Mouse (Mus musculus) ZHBTc4 (cell line): ENCODE results near the gene Ubb.
A peak's percentile ranks its signal among the peaks of the same experiment; 100 is the strongest.

Source experiments
- DNase-seq: peaks from one replicate; pipeline ENCODE4 v3.0.0-alpha.2; 2011; ENCODE audit warnings: low read depth, low spot score

Gene Ubb

DNA sequence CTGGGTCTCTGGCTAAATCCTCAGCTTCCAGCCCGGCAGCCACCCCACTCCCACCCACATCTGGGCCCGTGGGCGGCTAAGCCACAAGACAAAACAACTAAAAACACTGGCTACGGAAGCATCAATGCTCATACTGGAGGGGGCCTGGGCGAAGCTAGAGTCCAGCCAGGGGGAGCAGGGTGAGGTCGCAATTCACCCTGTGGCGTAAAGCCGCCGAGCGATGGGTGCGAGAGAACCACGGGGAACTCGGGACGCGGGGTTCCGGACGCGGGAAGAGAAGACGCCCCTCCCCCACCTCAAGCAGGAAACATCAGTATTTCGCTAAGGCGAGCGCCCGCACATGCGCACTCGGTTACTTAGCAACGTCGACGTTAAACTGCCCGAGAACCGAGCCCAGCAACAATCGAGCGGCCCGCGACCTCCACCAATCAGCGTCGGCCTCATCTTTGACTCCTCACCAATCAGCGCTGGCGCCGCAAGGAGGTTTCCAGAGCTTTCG lies at the start of gene Ubb:
TSS of gene Ubb (plus strand) at position 445 of the 499 bp plus-strand sequence.
- DNase-seq, result peak; percentile 100

DNA sequence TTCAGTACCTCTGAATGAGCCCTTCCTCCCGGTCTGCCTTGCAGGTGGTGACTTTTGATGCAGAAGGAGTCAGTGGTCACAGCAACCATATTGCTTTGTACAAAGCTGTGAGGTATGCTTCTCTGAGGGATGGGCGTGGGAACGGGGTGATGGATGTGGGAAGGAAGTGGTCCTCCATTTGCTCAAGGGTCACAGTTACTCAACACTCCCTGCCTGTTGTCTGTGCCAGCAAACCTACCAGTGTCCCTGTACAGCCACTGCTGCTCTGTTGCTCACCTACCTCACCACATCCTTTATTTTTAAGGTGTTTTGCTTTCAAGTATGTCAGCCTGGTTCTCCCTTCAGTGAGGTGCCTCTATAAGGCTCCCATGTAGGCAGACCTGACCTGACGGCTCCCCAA lies 43.3 kb upstream of the Ubb start:
- DNase-seq, result no peak

DNA sequence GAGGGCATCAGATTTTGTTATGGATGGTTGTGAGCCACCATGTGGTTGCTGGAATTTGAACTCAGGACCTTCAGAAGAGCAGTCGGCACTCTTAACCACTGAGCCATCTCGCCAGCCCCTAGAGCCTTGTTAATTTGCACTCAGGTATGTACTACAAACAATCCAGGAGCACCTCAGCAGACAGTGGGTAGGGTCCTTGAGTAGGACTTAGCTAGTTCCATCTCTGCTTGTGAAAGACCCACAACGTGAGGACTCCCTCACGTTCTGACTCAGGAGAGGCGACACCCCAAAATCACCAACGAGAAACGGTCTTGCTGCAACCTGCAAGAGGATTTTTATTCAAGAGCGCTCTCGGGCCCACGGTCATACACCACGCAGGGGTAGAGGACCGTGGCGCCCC lies 42.6 kb upstream of the Ubb start:
- DNase-seq, result peak; percentile 59

DNA sequence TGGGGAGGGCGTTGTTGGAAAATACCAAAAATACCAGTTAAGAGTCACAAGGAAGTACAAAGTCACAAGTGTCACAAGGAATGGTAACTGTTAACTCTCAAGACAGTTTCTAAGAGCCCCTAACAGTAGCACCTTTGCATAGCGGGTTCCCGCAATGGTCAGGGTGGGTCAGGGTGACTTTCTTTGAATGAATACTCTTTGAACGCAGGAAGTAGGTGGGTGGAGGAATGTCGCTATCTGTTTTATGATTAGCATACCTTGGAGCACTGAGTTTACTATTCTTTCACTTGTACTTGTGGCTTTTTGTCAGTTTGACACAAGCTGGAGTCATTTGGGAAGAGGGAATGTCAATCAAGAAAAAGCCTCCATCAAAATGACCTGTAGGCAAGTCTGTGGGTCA lies 42.2 kb upstream of the Ubb start:
- peak; percentile 91 for DNase-seq

DNA sequence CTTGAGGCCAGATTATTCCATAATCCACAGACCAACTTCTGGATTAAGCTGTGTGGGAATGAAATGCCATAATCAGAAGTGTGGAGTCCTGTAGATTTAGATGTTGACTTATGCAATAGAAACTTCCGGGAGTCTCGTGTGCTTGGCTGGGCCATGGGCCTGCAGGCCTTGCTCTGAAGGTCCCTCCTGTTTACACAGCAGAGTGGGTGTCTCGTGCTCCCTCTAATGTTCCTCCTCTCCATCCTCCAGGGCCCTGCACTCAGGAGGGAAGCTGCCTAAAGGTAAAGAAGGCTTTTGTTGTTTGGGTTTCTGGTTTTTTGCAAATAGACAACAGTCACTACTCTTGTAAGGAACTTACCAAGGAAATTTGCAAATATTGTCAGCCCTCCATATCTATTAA lies 41.4 kb upstream of the Ubb start:
- no peak for DNase-seq

GRCm38 (mm10) chr11:62510956-62511355 lies 40.0 kb upstream of the Ubb start:
- DNase-seq, result peak; percentile 99

DNA sequence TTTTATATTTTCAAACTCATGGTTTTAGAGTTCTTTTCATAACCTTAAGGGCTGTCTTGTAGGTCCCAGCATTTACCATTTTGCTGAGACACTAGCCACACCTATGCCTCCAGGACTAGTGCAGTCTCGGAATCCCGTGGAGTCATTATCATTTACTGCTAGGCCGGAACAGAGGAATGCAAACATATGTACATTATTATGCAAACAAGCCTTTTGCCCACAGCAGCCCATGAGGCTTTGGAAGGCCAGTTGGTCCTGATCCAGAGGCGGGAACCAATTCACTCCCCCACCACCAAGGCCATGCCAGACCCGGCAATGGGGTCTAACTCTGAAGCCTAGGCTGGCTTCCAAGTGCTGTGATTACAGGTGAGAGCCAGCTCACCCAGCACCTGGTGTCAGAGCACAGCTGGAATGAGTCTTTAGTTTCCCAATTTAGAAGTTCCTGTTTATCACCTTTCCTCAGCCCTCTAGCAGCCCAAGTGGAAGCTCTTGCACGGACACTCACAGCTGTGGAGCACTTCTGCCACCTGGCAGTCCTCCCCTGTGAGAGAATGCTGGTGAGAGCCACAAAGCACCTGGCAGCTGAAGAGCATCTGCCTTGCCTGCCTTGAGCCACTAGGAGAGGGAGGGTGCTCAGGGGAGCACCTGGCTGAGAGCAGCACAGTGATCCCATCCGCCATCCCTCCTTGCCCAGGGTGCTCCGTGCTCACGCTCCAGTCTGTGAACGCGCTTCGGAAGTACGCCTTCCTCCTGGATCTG lies 39.3 kb upstream of the Ubb start:
- peak; percentile 97 for DNase-seq

- DNase-seq, result peak; percentile 73
These were observed 38.4 kb upstream of the Ubb start for GRCm38 (mm10) chr11:62512529-62513080.

DNA sequence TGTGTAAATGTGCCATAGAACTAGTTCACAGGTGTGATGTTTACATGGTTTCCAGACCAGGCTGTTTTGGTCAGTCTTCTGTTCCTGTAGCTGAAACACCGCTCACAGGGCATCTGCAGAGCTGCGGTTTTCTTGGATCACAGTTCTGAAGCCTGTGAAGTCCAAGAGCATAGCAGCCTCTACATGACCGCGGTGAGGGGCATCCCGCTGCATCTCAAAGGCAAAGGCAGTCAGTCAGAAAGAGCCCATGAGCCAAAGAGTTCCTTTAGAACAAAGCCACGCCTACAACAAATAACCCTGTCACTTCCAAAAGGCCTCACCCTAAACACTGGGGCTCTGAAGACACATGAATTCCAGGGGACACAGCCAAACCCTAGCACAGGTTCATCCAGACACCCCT lies 37.7 kb upstream of the Ubb start:
- DNase-seq, result peak; percentile 82

- DNase-seq, result peak; percentile 66
These were observed 32.0 kb upstream of the Ubb start for GRCm38 (mm10) chr11:62518991-62519390.

DNA sequence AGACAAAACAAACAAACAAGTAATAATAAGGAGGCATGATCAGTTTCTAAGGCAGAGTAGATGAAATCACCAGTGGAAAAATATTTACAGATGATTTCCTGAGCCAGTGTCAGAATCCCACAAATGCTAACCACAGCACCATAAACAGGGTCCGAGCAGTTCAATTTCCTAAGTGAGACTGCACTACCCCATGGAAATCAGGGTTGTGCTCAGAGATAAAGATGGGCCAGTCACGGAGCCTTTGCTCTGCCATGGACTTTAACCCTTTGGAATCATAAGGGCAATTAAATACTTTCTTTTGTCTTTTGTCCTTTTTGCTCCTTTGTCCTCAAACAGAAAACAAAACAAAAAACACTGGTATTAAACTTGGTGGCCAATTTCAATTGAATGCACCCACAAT lies 28.7 kb upstream of the Ubb start:
- no peak for DNase-seq

DNA sequence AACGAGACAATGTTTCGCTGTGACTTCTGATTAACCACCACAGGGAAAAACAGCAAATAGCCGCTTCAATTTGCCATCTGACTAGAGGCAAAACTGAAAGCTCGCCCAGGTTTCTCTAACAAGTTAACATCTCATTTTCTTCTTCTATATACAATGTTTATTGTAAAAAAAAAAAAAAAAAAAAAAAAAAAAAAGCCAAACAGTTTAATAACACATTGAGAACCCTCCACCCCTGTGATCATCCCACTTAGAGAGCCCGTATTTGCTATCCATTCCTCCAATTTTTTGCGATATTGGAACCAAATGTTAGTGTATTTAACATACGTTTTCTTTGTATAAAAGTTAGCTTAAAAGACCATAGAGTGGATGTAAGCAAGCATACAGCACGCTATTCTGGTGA lies 13.9 kb upstream of the Ubb start:
- DNase-seq, result no peak

- DNase-seq, result peak; percentile 26
These were observed 13.4 kb upstream of the Ubb start for GRCm38 (mm10) chr11:62537590-62537989.

DNA sequence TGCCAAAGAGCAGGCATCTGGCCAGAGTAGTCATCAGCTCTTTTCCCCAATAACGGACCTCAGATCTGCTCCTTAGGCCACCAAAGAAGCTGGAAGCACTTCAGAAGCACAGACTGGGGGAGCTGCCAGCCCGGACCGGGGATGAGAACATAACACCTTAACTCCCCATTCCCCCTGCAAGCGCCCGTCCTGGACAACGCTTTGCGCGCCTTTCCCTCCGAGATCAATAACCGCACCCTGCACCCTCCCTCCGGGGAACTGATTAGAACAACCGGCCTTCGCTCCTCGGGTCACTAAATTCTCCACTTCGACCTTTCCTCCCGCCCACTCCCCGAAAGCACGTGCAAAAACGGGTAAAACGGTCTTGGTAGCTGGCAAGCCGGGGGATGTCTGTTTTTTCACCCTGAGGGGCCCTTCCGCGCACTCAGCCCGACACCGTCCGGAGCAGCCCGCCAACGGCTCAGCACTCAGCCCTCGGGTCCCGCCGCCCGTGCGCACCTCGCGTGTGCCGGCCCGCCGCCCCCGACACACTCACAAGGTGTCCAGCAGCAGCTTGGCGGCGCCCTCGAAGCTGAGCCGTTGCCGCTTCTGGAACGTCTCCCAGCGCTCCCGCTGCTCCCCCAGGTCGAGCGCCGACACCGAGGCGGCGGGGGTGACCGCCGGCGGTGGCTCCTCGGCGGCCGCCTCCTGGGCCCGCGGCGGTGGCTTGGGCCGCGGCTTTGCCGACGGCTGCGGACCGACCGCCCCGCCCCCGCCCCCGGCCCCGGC lies 12.5 kb upstream of the Ubb start:
- DNase-seq, result peak; percentile 70

- peak; percentile 90 for DNase-seq
These were observed 11.7 kb upstream of the Ubb start, which contains the start of gene Cenpv for GRCm38 (mm10) chr11:62539089-62539890. Gene Cenpv, minus strand, starts transcription at chr11:62539261.

DNA sequence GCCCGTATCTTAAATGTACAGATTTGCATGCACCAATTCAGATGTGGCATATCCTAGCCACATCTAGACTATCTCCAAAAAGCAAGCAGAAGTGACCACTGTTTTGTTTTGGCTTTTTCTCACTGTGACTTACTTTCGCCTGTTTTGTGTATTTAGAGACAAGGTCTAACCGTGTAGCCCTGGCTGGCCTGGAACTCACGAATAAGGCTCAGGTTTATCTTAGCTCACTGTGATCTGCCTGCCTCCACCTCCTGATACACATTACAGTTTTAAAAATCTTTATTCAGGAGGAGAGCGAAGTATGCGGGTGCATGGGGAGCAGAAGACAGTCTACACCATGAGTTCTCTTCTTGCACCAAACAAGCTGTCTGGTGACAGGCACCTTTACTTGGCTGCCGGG lies 10.8 kb upstream of the Ubb start:
- DNase-seq, result no peak

DNA sequence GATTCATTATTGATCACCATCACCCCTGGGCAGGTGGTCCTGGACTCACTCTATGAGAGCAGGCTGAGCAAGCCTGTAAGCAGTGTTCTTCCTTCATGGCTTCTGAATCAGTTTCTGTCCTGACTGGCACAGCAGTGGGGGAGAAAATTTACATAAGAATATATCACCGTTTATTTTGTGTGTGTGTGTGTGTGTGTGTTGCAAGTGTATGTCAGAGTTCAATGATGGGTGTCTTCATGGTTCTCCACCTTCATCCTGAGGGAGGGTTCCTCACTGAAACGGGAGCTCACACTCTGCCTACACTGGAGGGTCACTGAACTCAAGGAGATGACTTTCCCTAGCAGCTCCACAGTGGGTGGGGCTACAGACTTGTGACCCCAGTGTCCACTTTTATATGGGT lies 10.0 kb upstream of the Ubb start:
- no peak for DNase-seq

GRCm38 (mm10) chr11:62541581-62541980 lies 9.4 kb upstream of the Ubb start:
- DNase-seq, result no peak

DNA sequence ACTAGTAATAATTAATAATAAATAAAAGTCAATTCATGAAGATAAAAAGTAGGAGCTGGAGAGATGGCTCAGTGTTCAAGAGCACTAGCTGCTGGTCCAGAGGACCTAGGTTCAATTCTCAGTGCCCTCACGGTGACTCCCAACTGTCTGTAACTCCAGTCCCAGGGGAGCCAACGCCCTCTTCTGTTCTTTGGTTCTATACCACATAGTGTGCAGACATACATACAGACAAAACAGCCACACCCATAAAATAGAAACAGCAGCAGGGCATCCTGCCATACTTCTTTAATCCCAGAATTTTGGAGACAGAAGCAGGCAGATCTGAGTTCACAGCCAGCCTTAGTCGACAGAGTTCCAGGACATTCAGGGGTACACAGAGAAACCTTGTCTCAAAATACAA lies 7.0 kb upstream of the Ubb start:
- DNase-seq, result peak; percentile 52

DNA sequence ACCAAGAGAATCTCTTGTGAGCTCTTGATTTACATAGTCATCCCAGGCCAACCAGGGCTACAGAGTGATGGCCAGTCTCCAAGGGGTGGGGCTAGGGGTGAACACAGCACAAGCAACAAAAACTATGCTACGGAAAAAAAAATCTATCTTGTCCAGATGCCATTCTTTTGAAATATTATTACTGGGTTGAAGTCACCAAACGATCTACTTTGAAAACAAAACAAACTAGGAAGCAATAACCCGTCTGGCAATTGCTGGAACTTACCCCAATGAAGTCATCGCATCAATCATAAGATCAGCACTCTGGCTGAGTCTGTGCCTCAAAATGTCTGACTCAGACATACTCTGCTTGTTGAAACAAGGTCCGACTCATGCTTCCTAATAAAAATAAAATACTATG lies 1.2 kb upstream of the Ubb start:
- peak; percentile 71 for DNase-seq

DNA sequence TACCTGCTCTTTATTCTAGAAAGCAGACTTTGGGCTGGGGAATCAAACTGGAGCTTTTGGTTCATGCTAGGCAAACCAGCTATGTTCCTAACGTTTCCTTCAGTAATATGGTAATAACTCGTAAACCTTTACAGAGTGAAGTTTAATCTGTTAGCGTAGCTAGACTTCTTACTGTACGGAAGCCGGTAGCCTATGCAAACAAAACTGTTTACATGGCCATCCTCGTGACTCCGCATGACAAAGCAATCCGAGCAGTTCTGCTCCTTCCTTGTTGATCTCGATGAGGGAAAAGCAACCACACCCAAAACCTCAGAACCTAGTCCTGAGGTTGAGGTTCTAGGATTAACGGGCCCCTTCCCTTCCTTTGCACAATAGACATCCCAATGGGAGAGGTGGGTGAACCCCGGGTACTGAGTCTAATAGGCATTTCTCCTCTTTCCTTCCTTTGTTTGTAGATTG lies 715 bp upstream of the Ubb start:
- peak; percentile 91 for DNase-seq
